Mouse (Mus musculus): Measurements from ENCODE around the gene Ercc4.
"Not testable (repeated sequence)": the region's sequence is repeated elsewhere in the genome, so short reads cannot be mapped to it uniquely, and the experiment has no call there.

Gene Ercc4

GRCm38 (mm10) chr16:13109156-13109989, at the start of gene Ercc4:
Gene Ercc4 (plus strand): TSS chr16:13109684.
- DNase-seq (ENCODE audit: low spot score in 2 of 2) = peak; percentile 95 to 98

- no peak for DNase-seq (ENCODE audit: low spot score in 2 of 2)
These were observed 48.4 kb upstream of the Ercc4 start for GRCm38 (mm10) chr16:13061113-13061512.

GRCm38 (mm10) chr16:13074176-13074575, 35.3 kb upstream of the Ercc4 start:
- no peak for DNase-seq (ENCODE audit: low spot score in 2 of 2)

GRCm38 (mm10) chr16:13080161-13080560, 29.3 kb upstream of the Ercc4 start:
- no peak for DNase-seq (ENCODE audit: low spot score in 2 of 2)

- DNase-seq (ENCODE audit: low spot score in 2 of 2) = no peak
These were observed 26.2 kb upstream of the Ercc4 start for GRCm38 (mm10) chr16:13083155-13083798.

GRCm38 (mm10) chr16:13108356-13108755, 1.1 kb upstream of the Ercc4 start:
- DNase-seq (ENCODE audit: low spot score in 2 of 2) = no peak

GRCm38 (mm10) chr16:13109990-13110595, 609 bp downstream of the Ercc4 start:
- no peak for DNase-seq (ENCODE audit: low spot score in 2 of 2)

GRCm38 (mm10) chr16:13114821-13115220, 5.3 kb downstream of the Ercc4 start:
- no peak for DNase-seq (ENCODE audit: low spot score in 2 of 2)

GRCm38 (mm10) chr16:13115466-13115865, 6.0 kb downstream of the Ercc4 start:
- not testable (repeated sequence) for DNase-seq (ENCODE audit: low spot score in 2 of 2)

GRCm38 (mm10) chr16:13117299-13117966, 7.9 kb downstream of the Ercc4 start:
- peak; percentile 16 to 63 for DNase-seq (ENCODE audit: low spot score in 2 of 2)

GRCm38 (mm10) chr16:13117967-13118430, 8.5 kb downstream of the Ercc4 start:
- DNase-seq (ENCODE audit: low spot score in 2 of 2) = no peak

- DNase-seq (ENCODE audit: low spot score in 2 of 2) = no peak
These were observed 9.3 kb downstream of the Ercc4 start for GRCm38 (mm10) chr16:13118754-13119294.

GRCm38 (mm10) chr16:13119641-13120350, 10.3 kb downstream of the Ercc4 start:
- no peak for DNase-seq (ENCODE audit: low spot score in 2 of 2)

GRCm38 (mm10) chr16:13125357-13125756, 15.9 kb downstream of the Ercc4 start:
- no peak for DNase-seq (ENCODE audit: low spot score in 2 of 2)

GRCm38 (mm10) chr16:13127566-13127965, 18.1 kb downstream of the Ercc4 start:
- DNase-seq (ENCODE audit: low spot score in 2 of 2) = no peak

- DNase-seq (ENCODE audit: low spot score in 2 of 2) = peak; percentile 7 to 43
These were observed 20.9 kb downstream of the Ercc4 start for GRCm38 (mm10) chr16:13130412-13130811.

- DNase-seq (ENCODE audit: low spot score in 2 of 2) = no peak
These were observed 31.7 kb downstream of the Ercc4 start for GRCm38 (mm10) chr16:13141220-13141619.

- DNase-seq (ENCODE audit: low spot score in 2 of 2) = no peak
These were observed 34.4 kb downstream of the Ercc4 start for GRCm38 (mm10) chr16:13143932-13144331.

- DNase-seq (ENCODE audit: low spot score in 2 of 2) = no peak
These were observed 35.4 kb downstream of the Ercc4 start for GRCm38 (mm10) chr16:13144682-13145410.

- no peak for DNase-seq (ENCODE audit: low spot score in 2 of 2)
These were observed 36.7 kb downstream of the Ercc4 start for GRCm38 (mm10) chr16:13146231-13146630.
